8 mouse cellular contexts compared by ENCODE assay signal in the genomic region with DNA sequence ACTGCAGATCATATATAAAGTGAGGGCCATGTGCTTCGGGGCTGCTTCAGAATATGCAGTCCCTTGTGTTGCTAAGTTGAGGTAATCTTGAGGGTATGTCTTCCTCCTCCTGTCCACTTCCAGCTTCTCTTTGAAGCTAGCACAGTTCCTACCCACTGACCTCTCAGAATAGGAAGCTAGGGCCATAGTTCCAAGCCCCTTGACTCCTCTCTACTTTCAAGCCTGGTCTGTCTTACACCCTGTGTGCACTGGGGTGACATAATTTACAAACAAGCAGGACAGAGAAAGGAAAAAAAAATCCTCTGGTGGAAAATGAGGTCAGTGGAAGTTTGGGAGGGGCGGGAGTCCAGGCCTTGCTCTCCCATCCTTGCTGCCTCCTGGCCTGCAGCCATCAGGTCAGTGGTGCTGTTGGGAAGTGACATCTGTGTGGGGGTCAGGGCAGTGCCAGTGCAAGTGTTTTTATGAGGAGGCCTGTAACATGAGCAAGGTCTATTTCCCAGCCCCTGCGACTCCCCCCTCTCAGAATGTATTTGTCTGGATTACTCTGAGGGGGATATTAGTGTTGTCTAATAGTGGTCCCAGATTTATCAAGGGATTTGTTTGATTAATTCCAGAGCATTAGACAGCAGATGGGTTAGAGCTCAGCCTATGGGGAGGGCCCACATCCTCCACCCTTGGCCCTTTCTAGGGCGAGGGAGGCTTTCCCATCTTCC.
DNase-seq lines count a peak whose midpoint lies in the region; ATAC-seq lines count a peak whose summit lies in the region.

No protein-coding gene starts in this region.

- no peak for ATAC-seq in inflammation-experienced regulatory T-cells, adult 6 months

- DNase-seq in adrenal gland, adult 2 months, result peak; percentile 4
- no peak for DNase-seq in adrenal gland, adult (ENCODE audit: inconsistent age in 2 of 2, low spot score in 1 of 2)
- DNase-seq in Muller cell, postnatal 12 days (ENCODE audit: inconsistent ontology term), result peak; percentile 59
- peak; percentile 23 to 52 for DNase-seq in gastrocnemius, postnatal 4 days (ENCODE audit: low spot score in 2 of 2)
- DNase-seq in kidney, postnatal 4 days, result peak; percentile 28 to 44
- DNase-seq in thymus, adult 18-20 months, result no peak
- DNase-seq in adrenal gland, adult 18-20 months (ENCODE audit: low spot score in 2 of 2), result no peak

Comparison
In these comparisons a context has a peak if more than half of its experiments do, and no peak if none do; other contexts are left out.
1. DNase-seq: peak in adrenal gland, adult 2 months (single experiment), Muller cell, postnatal 12 days (single experiment), gastrocnemius, postnatal 4 days (2 of 2) and kidney, postnatal 4 days (2 of 2); none in adrenal gland, adult (0 of 2), thymus, adult 18-20 months (0 of 2) and adrenal gland, adult 18-20 months (0 of 2).